Mouse (Mus musculus) bone marrow, adult 2 months (tissue): ENCODE measurements around the gene Ccser1.

ENCODE experiments used
- CTCF ChIP-seq: fragments of 200-500 bp; IDR thresholded peaks from 2 replicates; pipeline ENCODE4 v1.5.1; 2011; ENCODE audit warnings: low read length, control low read depth; ENCODE audit not compliant: control insufficient read depth, insufficient read depth
- POLR2A ChIP-seq: fragments of 200-500 bp; IDR thresholded peaks from 2 replicates; pipeline ENCODE4 v1.6.1; 2011; ENCODE audit warnings: low read depth, mild to moderate bottlenecking, control low read depth, low read length, borderline replicate concordance; ENCODE audit not compliant: control insufficient read depth

DNA sequence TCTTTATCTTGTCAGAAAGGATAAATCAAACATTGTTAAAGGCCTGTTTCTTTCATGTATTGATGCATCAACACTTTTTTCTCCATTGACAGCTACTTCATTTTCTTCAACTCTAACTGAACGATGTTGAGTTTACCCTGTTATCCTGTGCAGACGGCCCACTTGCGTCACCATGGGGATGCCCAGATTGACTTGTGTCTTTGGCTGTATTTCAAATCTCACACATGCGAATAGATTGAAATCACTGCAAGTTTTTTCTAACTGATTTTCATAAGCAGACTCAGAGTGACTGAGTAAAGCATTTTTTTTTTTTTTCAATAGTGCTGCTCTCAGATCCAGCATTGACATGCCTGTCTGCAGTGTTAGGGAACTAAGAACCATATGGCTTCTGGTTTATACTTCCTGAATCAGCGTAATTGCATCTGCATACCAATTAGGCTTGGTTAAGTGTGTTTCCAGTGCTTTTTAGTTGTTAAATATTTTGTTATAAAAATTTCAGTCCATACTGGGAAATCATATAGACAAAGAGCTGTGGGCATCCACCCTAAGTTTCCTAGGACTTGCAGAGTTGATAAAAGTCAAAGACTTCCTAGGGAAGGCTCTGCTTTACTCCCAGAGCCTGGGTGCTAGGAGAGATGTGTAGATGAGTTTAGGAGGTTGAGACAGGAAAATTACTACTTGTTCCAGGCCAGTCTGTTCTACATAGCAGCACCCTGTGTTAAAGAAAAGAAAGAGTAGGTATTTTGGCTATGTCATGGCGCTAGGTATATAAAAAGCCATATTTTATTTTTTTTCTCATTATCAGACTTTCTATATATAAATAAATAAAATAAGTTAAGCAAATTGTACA is 116.3 kb downstream of the Ccser1 start:
- TF ChIP-seq CTCF = no peak
- no peak for TF ChIP-seq POLR2A
